Mouse (Mus musculus) left cerebral cortex, adult 18-20 months (tissue): ENCODE measurements at regions not wholly inside any gene's neighbourhood (a gene's known extent, or its start where the extent isn't known, plus 50 kb on each side); places are given as distances from the start of the nearest gene placed in this dataset.
A peak's percentile ranks its signal among the peaks of the same experiment; 100 is the strongest.

Source experiments
- DNase-seq, 2 experiments: peaks; one replicate each; pipeline ENCODE4 v3.0.0; 2021 to 2022; ENCODE audit warnings: low spot score in 2 of 2, mixed read lengths in 1 of 2

DNA sequence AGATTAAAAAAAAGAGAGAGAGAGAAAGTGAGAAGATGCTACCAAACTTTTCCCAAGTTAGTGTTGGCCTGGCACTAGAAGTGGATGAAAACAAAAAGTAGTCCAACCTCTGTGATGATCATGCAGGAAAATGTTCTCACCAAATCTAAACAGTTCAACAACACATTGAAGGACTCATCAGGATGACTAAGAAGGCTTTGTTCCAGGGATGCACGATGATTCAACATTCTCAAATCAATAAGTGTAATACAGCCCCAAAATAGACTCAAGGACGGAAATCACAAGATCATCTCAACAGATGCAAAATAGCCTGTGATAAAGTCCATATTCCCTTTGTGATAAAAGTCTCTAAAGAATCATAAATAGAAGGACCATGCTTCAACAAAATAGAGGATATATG, 106.3 kb downstream of the Cysltr2 start:
- DNase-seq = no peak

GRCm38 (mm10) chr14:72939067-72939393, 109.9 kb downstream of the Cysltr2 start:
- DNase-seq = no peak

DNA sequence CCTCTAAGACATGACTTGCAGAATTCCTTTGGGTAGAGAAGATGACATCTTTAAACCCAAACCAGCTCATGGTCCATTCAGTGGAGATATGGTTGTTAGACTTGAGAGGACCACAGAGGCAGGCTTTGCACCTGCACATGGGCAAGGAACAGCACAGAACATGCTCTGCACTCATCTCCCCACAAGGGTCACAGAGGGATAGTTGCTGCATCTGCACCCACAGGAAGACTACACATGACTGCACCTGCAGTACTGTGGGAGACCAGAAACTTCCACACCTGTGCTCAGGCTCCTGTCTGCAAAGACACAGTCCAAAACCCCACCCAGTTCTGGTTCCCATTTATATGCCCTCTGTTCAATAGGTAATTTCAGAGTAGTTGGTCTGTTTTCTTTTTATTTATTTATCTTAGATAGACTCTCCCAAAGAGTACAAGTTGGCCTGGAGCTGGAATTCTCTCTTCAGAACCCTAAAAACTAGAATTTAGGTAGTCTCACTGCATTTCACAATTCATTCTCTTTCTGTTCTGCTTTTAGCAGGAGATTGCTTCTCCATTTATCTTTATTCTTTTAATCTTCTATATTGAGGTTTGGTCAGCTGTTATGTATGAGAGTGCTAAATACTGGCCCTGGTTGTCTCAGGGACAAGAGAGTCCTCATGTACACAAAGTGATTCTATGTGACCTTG, 110.4 kb downstream of the Cysltr2 start:
- DNase-seq = no peak

DNA sequence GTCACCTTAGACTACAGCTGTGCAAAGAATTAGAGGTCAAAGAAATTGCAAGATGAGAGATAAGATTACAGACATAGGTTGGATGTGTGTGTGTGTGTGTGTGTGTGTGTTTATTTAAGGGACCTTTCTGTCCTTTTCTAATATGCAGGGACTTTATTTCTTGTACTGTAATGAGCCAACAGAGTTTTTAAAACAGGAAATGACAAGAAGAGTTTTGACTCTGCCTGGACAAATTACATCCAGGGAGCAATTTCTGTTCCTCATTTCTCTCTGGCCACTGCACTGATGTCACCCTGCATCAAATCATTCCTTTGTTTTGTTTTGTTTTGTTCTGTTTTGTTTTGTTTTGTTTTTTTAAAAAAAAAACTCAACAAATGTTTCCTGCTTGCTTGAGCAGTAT, 115.3 kb downstream of the Cysltr2 start:
- DNase-seq = no peak

GRCm38 (mm10) chr14:72932296-72932695, 116.6 kb downstream of the Cysltr2 start:
- peak; percentile 3 to 4 for DNase-seq

DNA sequence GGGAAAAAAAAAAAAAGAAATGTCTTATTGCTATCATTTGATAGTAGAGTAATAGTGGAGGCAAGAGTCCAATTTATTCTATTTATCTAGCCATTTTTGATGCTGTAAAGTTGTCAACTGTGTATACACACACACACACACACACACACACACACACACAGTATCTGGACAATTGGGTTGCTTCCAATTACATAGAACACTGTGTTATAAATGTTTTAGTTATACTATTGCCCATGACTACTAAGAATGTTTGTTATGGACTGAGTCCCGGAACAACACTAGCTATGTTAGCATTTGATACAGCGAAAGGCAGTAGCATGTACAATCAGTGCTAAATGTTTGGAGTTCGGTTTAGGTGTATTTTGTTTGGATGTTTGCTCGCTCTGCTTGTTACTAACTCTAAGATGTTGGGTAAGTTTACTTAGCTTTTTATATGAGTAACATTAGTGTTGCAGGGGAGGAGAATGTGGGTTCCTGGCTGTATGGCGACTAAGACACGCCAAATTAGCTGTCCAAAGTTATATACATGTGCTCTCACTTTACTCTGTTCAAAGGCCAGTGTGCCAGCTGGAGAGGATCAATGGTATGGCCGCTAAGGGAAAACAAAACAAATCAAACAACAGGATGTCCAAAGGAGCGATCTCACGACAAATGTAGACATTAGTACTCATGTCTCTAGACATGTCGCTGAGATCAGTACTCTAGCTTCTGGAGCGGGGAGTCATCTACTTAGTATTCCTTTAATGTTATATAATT, 147.6 kb downstream of the Cysltr2 start:
- DNase-seq = no peak

DNA sequence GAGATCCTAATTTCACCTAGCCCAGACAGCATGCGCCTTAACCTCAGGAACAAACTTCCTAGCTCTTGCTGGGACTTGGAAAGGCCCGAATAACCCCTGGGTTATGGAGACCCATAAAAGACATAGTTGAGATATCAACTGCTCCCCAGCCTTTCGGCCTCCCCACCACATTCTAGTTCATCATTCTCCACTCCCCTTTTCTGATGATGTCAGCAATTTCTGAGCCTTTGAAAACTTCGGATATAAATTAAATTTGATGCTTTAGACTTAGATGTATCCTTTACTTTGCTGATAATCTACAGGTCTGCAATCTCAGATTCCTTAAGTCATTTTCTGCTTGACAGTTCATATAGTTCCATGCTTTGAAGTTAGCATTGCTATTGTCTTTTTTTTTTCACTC, 149.3 kb downstream of the Cysltr2 start:
- no peak for DNase-seq

GRCm38 (mm10) chr14:72892316-72892715, 156.6 kb downstream of the Cysltr2 start:
- no peak for DNase-seq

GRCm38 (mm10) chr14:72889663-72890062, 159.3 kb downstream of the Cysltr2 start:
- no peak for DNase-seq

DNA sequence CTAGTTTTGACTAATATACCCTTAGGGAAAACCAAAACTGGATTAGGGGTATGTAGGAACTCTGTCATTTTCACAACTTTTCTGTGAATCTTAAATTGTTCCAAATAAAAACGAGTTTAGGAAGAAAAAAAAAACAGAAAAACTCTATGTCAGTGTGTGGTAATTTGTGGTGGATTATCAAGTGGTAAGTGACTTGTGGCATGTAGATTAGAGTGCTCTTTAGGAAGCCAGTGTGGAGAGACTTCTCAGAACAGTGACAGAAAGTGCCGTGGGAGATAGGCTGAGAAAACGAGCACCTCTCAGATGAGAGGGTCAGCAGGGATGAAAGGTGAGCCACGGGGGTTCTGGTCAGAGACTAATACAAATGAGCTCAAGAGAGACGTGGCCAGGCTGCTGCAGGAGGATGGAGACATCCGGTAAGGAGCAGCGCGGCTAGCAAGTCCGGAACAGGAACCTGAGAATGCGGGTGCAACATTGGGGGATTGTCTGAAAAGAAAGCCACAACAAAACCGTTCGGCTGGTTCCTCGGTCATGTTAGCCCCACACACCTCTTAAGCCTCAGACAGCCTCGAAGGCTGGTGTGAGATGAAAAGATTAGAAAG, 161.3 kb downstream of the Cysltr2 start:
- no peak for DNase-seq

GRCm38 (mm10) chr14:72886935-72887369, 162.0 kb downstream of the Cysltr2 start:
- no peak for DNase-seq

DNA sequence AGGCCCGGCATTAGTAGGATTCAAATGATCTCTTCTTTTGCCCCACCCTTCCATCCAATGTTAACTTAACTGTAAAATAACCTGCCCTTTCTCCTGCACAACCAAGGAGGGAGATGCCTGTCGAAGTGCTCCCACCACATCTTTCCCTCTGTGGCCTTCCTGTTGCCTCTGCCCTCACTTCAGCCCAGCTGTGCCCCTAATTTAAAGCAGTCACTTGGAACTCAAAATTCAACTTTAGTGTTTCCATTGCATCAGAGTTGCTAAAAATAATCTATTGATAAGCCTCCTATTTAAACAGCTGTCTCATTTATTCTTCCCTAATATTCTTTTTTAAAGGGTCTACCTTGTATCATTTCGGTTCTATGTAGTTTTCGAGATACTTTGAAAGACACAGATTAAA, 163.1 kb downstream of the Cysltr2 start:
- no peak for DNase-seq

GRCm38 (mm10) chr14:72884561-72884960, 164.4 kb downstream of the Cysltr2 start:
- no peak for DNase-seq

GRCm38 (mm10) chr14:72877132-72877531, 167.3 kb upstream of the Fndc3a start:
- DNase-seq = no peak

GRCm38 (mm10) chr14:72873494-72873893, 163.7 kb upstream of the Fndc3a start:
- no peak for DNase-seq

- DNase-seq = peak; percentile 56 to 62
Observed at GRCm38 (mm10) chr14:72869188-72869749, 159.5 kb upstream of the Fndc3a start.

DNA sequence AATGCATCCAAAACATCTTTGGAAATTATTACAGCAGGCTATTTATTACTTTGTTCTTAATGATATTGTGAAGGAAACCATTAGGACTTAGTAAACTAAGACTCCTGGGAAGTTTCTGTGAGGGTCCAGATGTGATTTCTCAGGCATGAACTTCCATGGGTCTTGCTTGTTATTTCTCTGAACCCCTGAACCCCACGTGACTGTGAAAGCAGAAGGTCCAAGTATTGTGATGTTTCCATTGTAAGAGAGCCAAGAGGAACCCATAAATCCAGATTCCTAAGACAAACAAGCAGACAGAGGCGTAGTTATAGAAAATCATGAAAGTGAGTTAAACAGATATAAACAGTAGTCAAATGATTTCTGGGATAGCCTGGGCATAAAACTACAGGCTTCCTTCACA, 157.1 kb upstream of the Fndc3a start:
- DNase-seq = no peak

DNA sequence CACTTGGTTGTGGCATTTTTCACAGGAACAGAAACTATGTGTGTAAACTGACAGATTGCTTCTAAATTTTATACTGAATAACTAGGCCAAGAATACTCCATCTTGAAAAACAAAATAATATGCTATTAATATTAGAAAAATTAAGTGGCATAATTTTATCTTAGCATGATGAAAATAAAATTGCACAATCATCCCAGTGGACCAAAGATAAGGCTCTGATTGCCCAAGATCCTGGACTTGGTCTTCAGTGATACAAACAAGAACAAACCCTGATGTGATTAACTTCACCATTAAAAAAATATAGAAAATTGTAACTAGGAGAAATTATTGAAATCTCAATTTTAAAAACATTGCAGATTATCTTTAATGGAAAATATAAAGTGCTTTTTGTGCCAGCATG, 155.7 kb upstream of the Fndc3a start:
- no peak for DNase-seq

DNA sequence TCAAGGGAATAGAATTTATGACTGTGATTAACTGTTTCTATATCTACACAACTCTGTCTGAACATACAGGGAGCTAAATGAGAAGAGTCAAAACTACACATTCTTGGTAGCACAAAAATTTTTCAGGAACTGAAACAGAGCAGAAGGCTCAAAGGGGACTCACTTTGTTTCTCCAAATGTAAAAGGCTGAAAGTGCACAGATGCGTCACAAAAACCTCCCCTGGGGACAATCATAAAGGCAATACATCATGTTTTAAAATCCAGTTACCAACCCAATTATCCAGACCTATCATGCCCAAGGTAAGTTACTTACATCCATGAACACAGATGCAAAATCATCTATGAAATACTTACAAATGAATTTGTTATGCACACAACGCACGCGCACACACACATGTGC, 155.0 kb upstream of the Fndc3a start:
- no peak for DNase-seq

DNA sequence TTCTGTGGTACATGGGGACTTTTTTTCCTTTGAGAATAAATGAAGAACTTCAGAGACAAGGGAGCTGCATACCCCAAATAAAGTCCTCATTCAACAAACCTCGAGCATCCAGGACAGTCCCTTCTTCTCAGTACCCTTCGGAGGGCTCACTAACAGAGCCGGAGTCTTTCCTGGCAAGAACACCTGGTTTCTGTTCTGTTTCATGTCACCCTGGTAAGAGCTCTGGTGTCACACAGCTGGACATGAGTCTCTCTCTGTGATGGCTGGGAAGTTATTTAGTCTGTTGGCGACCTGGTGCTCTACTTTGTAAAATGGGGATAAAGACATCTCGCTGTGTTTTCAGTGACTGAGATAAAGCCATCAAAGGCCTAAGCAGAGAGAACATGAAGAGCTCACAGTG, 154.3 kb upstream of the Fndc3a start:
- no peak for DNase-seq

- no peak for DNase-seq
Observed at GRCm38 (mm10) chr14:72862806-72863526, 153.2 kb upstream of the Fndc3a start.

GRCm38 (mm10) chr14:72854226-72854625, 144.4 kb upstream of the Fndc3a start:
- no peak for DNase-seq
